In genomic region chr1:78586986-78587385, GRCm38 (mm10) we compare ENCODE assay signal across 29 mouse cellular contexts.
DNase-seq lines count a peak whose midpoint lies in the region; ATAC-seq and TF ChIP-seq lines count a peak whose summit lies in the region.
"Had no signal": no experiment of that assay in that cellular context is flagged by ENCODE, and none has a peak within 500 bp of the region (broad histone marks: within the 10 kb centered on the region; RNA-seq: fewer than 3 reads in every experiment).

No protein-coding gene starts in this region.

- no peaks in the 10 kb centered on the region for H3K36me3 ChIP-seq in heart, embryonic 10.5 days
- no peaks in the 10 kb centered on the region for H3K36me3 ChIP-seq in lung, postnatal 0 days (ENCODE audit: insufficient read depth, low read length)
- H3K36me3 ChIP-seq in myocyte (ENCODE audit: control insufficient read depth, insufficient read depth): no peaks in the 10 kb centered on the region
- no peaks in the 10 kb centered on the region for H3K36me3 ChIP-seq in midbrain, embryonic 10.5 days
- H3K36me3 ChIP-seq: embryonic facial prominence, embryonic 10.5 days; embryonic facial prominence, embryonic 13.5 days; G1E; hindbrain, embryonic 10.5 days; hindbrain, embryonic 13.5 days; intestine, embryonic 15.5 days had no signal

- H3K27ac ChIP-seq in heart, embryonic 10.5 days: peak overlapping the region; percentile 32; the same call in 1 of the 2 replicates
- no peak overlapping the region for H3K27ac ChIP-seq in lung, postnatal 0 days (ENCODE audit: low read length)
- H3K27ac ChIP-seq in midbrain, embryonic 10.5 days (replicated peaks): no peak overlapping the region
- H3K27ac ChIP-seq: embryonic facial prominence, embryonic 10.5 days; embryonic facial prominence, embryonic 13.5 days; gastrocnemius, adult 2 months; hindbrain, embryonic 10.5 days; hindbrain, embryonic 13.5 days; intestine, embryonic 15.5 days had no signal

- H3K9ac ChIP-seq in lung, postnatal 0 days (replicated peaks; ENCODE audit: low read depth): no peak overlapping the region
- H3K9ac ChIP-seq: embryonic facial prominence, embryonic 13.5 days; forebrain, postnatal 0 days; hindbrain, embryonic 13.5 days; intestine, embryonic 15.5 days had no signal

- H3K4me3 ChIP-seq in heart, embryonic 10.5 days: no peak overlapping the region
- no peak overlapping the region for H3K4me3 ChIP-seq in lung, postnatal 0 days (ENCODE audit: low read depth, low read length)
- H3K4me3 ChIP-seq in myocyte: no peak overlapping the region
- no peak overlapping the region for H3K4me3 ChIP-seq in midbrain, embryonic 10.5 days
- H3K4me3 ChIP-seq: embryonic facial prominence, embryonic 10.5 days; embryonic facial prominence, embryonic 13.5 days; gastrocnemius, adult 2 months; hindbrain, embryonic 10.5 days; hindbrain, embryonic 13.5 days; intestine, embryonic 15.5 days had no signal

- H3K79me2 ChIP-seq in myocyte (ENCODE audit: control insufficient read depth, insufficient read depth): no peaks in the 10 kb centered on the region

- no peak; the same call in 1 of the 2 replicates for ATAC-seq in lung, postnatal 0 days
- ATAC-seq: forebrain, embryonic 14.5 days; forebrain, postnatal 0 days; hindbrain, embryonic 16.5 days; intestine, embryonic 15.5 days had no signal

- TF ChIP-seq EP300 in lung, postnatal 0 days (IDR thresholded peaks at IDR 0.05): no peak

- peak; percentile 9 for DNase-seq in heart, embryonic 10.5 days (ENCODE audit: low spot score)
- no peak for DNase-seq in heart, postnatal 4 days
- DNase-seq in lung, postnatal 0 days (ENCODE audit: low spot score): peak; percentile 39
- no peak for DNase-seq in lung, postnatal 36 days
- peak; percentile 61 for DNase-seq in NIH3T3 (ENCODE audit: low read depth)
- no peak for DNase-seq in spleen, adult 18-20 months
- DNase-seq in midbrain, embryonic 10.5 days (ENCODE audit: low spot score): no peak
- DNase-seq: adrenal gland, adult 8-10 months; adrenal gland, postnatal 25 days; cerebellum, adult 11-12 months; cerebellum, adult 8-10 months; cerebellum, postnatal 10 days; cerebellum, postnatal 36 days; embryo, embryonic 11 days; forebrain, postnatal 0 days; gastrocnemius, adult 2 months; gastrocnemius, postnatal 14 days; heart, adult 18-20 months had no signal

- H3K4me1 ChIP-seq in heart, embryonic 10.5 days: peaks cover 38% of the 10 kb centered on the region
- no peaks in the 10 kb centered on the region for H3K4me1 ChIP-seq in lung, postnatal 0 days (ENCODE audit: insufficient read depth, low read depth, low read length)
- peaks cover 9% of the 10 kb centered on the region for H3K4me1 ChIP-seq in midbrain, embryonic 10.5 days
- H3K4me1 ChIP-seq: embryonic facial prominence, embryonic 13.5 days; hindbrain, embryonic 13.5 days; intestine, embryonic 15.5 days had no signal

- no peaks in the 10 kb centered on the region for H3K9me3 ChIP-seq in heart, embryonic 10.5 days
- H3K9me3 ChIP-seq in lung, postnatal 0 days (ENCODE audit: low read length): no peaks in the 10 kb centered on the region
- H3K9me3 ChIP-seq in midbrain, embryonic 10.5 days (replicated peaks): no peaks in the 10 kb centered on the region
- H3K9me3 ChIP-seq: embryonic facial prominence, embryonic 10.5 days; embryonic facial prominence, embryonic 13.5 days; G1E; hindbrain, embryonic 10.5 days; hindbrain, embryonic 13.5 days; intestine, embryonic 15.5 days had no signal

- H3K4me2 ChIP-seq in lung, postnatal 0 days (replicated peaks; ENCODE audit: low read depth, low read length): no peak overlapping the region
- peak overlapping the region; percentile 16 for H3K4me2 ChIP-seq in myocyte (ENCODE audit: low read depth)
- H3K4me2 ChIP-seq: embryonic facial prominence, embryonic 13.5 days; heart, embryonic 11.5 days; hindbrain, embryonic 13.5 days; intestine, embryonic 15.5 days had no signal

- WGBS in heart, embryonic 10.5 days: 30% methylated on average over 4 of the region's 4 CpGs
- WGBS in lung, postnatal 0 days: 16% methylated on average over 4 of the region's 4 CpGs
- 67% methylated on average over 4 of the region's 4 CpGs for WGBS in midbrain, embryonic 10.5 days

- TF ChIP-seq CTCF in lung, postnatal 0 days (IDR thresholded peaks at IDR 0.05): no peak

- no peak overlapping the region for H3ac ChIP-seq in myocyte (ENCODE audit: control insufficient read depth, insufficient read length)

- TF ChIP-seq POLR2A in myocyte (IDR thresholded peaks at IDR 0.05; ENCODE audit: insufficient read length, low read depth): no peak

- H3K27me3 ChIP-seq in heart, embryonic 10.5 days (ENCODE audit: insufficient read depth, poor library complexity, severe bottlenecking): no peaks in the 10 kb centered on the region
- H3K27me3 ChIP-seq in lung, postnatal 0 days (replicated peaks; ENCODE audit: insufficient read depth, low read length): no peaks in the 10 kb centered on the region
- no peaks in the 10 kb centered on the region for H3K27me3 ChIP-seq in myocyte (ENCODE audit: control insufficient read depth, insufficient read depth, insufficient read length)
- no peaks in the 10 kb centered on the region for H3K27me3 ChIP-seq in midbrain, embryonic 10.5 days (ENCODE audit: low read depth, poor library complexity, severe bottlenecking)
- H3K27me3 ChIP-seq: CH12.LX; embryonic facial prominence, embryonic 13.5 days; hindbrain, embryonic 13.5 days; intestine, embryonic 15.5 days had no signal

TF ChIP-seq in myocyte, 11 proteins besides CTCF, POLR2A, EP300 and RAD21:
- TF ChIP-seq MYOG (IDR thresholded peaks at IDR 0.05; ENCODE audit: control insufficient read depth in 1 of 3, insufficient read depth in 1 of 3, insufficient read length in 2 of 3, low read depth in 2 of 3): no peak
- TF ChIP-seq USF1 (IDR thresholded peaks at IDR 0.05; ENCODE audit: low read depth): no peak
- no peak for TF ChIP-seq CEBPB (IDR thresholded peaks at IDR 0.05; ENCODE audit: insufficient read depth, poor library complexity, severe bottlenecking)
- TF ChIP-seq REST (IDR thresholded peaks at IDR 0.05; ENCODE audit: insufficient read depth, insufficient read length): no peak
- no peak for TF ChIP-seq TCF3 (IDR thresholded peaks at IDR 0.05; ENCODE audit: insufficient read length, low read depth)
- no peak for TF ChIP-seq TCF12 (IDR thresholded peaks at IDR 0.05; ENCODE audit: insufficient read depth, poor library complexity, severe bottlenecking)
- TF ChIP-seq E2F4 (IDR thresholded peaks at IDR 0.05; ENCODE audit: insufficient read depth): no peak
- no peak for TF ChIP-seq POLR2AphosphoS2 (IDR thresholded peaks at IDR 0.05; ENCODE audit: insufficient read length, low read depth)
- TF ChIP-seq MYOD1 (IDR thresholded peaks at IDR 0.05; ENCODE audit: control insufficient read depth in 1 of 3, insufficient read length in 2 of 3, low read depth in 2 of 3): no peak
- TF ChIP-seq SRF (IDR thresholded peaks at IDR 0.05; ENCODE audit: control insufficient read depth, insufficient read length, low read depth): no peak
TF ChIP-seq in myocyte: peak in this region for 0.

Comparison
In these comparisons a context has a peak if more than half of its experiments do, and no peak if none do; other contexts are left out.
1. DNase-seq: peak in heart, embryonic 10.5 days (single experiment), lung, postnatal 0 days (single experiment) and NIH3T3 (single experiment); none in heart, postnatal 4 days (single experiment), lung, postnatal 36 days (single experiment), spleen, adult 18-20 months (0 of 2) and midbrain, embryonic 10.5 days (single experiment).